Mouse (Mus musculus): ENCODE results near the gene Pgm3. TPM values are rescaled to one million over a fixed set of nuclear protein-coding genes. Genes with fewer than 3 reads are reported as not detected.
"Not testable (repeated sequence)": the region's sequence is repeated elsewhere in the genome, so short reads cannot be mapped to it uniquely, and the experiment has no call there.

Pgm3 gene
- total RNA-seq (2021) = 10 to 100 TPM; 17.5 to 17.6 TPM

- peak; percentile 88 to 90 for DNase-seq (ENCODE audit: extremely low spot score in 1 of 2, low spot score in 1 of 2)
These were observed at the start of gene Pgm3, which contains the start of gene Rwdd2a for GRCm38 (mm10) chr9:86571540-86572135. Pgm3 (minus strand) TSS chr9:86571842. Rwdd2a (plus strand) TSS chr9:86571991.

DNA sequence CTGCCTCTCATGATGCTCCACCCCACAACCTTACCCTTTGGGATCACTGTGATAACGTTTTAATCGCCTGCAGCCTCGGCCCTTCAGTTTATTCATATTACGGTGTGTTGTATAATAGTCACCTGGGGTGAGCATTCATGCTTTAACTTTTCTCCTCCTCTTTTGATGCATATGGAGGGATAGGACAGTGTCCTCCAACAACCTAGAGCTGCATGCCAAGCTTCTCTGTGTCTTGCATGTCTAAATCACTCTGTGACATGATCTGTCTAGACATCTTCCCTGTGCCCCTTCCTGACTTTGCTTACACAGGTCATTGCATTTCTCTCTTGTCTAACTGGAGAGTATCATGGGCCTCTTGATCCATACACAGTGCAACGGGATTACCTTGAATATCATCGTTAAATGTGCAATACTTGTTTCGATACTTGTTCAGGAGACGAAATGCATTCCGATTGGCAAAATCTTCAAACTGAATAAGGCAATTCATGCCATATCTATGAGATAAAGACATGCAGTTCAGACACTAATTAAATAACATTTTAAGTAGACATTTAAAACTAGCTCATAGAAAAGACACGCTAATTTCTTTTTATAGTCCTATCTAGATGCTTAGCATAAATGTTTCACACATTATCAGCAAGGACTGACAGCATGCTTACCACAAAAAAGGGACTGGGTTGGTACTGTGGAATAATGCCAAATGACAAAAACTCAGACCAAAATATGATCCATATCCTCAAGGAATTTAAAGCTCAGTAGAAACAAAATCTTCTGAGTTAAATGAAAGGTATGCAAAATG, 47.9 kb upstream of the Pgm3 start:
- DNase-seq (ENCODE audit: extremely low spot score in 1 of 2, low spot score in 1 of 2) = no peak

DNA sequence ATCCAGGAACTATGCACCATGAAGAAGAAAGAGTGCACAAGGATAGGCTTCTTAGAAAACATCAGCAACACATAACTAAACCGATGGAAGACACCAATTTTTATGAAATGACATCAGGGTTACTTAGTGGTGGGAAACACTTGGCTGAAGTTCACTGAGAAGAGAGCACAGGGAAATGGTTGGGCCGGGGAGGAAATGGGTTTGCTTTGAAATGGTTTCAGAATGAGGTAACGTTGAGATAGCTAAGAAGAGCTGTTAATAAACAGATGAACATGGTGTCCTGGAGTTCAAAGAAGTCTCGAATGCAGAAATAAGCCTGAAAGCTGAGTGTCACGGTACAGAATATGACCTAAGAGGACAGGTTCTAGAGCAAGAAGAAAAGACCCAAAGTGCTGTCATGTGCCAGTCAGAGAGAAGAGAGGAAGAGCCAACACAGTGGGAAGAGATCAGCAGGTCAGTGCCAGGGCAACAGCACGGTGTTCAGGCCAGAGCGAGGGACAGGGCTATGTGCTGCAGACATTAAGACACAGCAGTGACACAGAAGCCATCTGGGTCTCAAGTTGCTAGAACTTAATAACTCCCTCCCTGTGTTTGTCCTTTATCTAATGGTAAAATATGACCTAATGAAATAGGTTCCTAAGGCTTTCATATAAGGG, 46.3 kb upstream of the Pgm3 start:
- no peak for DNase-seq (ENCODE audit: extremely low spot score in 1 of 2, low spot score in 1 of 2)

GRCm38 (mm10) chr9:86615765-86616164, 44.1 kb upstream of the Pgm3 start:
- DNase-seq (ENCODE audit: extremely low spot score in 1 of 2, low spot score in 1 of 2) = no peak

- no peak for DNase-seq (ENCODE audit: extremely low spot score in 1 of 2, low spot score in 1 of 2)
These were observed 40.4 kb upstream of the Pgm3 start for GRCm38 (mm10) chr9:86612091-86612490.

DNA sequence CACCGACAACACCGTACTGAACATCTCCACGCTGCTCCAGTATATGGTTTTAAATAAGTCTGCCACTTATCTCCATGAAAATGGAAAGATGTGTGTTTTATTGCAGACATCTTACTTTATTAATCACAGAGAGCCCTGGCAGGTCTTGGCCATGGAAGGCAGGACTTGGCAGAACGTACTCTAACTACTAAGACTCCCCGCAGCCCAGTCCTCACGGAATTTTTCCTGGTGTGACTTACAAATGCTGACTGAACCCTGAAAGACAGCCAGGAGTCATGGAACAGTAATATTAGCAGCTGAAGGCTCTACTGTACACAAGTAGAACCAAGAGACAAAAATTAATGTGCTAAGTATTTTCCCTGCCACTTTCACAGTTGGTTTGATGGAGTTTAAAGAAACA, 34.1 kb upstream of the Pgm3 start:
- no peak for DNase-seq (ENCODE audit: extremely low spot score in 1 of 2, low spot score in 1 of 2)

GRCm38 (mm10) chr9:86599723-86600303, 28.2 kb upstream of the Pgm3 start:
- DNase-seq (ENCODE audit: extremely low spot score in 1 of 2, low spot score in 1 of 2) = no peak

- not testable (repeated sequence) for DNase-seq (ENCODE audit: extremely low spot score in 1 of 2, low spot score in 1 of 2)
These were observed 25.3 kb upstream of the Pgm3 start for GRCm38 (mm10) chr9:86596983-86597382.

GRCm38 (mm10) chr9:86594357-86594767, 22.7 kb upstream of the Pgm3 start:
- DNase-seq (ENCODE audit: extremely low spot score in 1 of 2, low spot score in 1 of 2) = not testable (repeated sequence)

GRCm38 (mm10) chr9:86592676-86593668, 21.3 kb upstream of the Pgm3 start:
- no peak for DNase-seq (ENCODE audit: extremely low spot score in 1 of 2, low spot score in 1 of 2)

- no peak for DNase-seq (ENCODE audit: extremely low spot score in 1 of 2, low spot score in 1 of 2)
These were observed 15.6 kb upstream of the Pgm3 start for GRCm38 (mm10) chr9:86587019-86587795.

- peak; percentile 44 to 72 for DNase-seq (ENCODE audit: extremely low spot score in 1 of 2, low spot score in 1 of 2)
These were observed 12.1 kb upstream of the Pgm3 start for GRCm38 (mm10) chr9:86583740-86584139.

GRCm38 (mm10) chr9:86579657-86580056, 8.0 kb upstream of the Pgm3 start:
- no peak for DNase-seq (ENCODE audit: extremely low spot score in 1 of 2, low spot score in 1 of 2)

GRCm38 (mm10) chr9:86575178-86575577, 3.5 kb upstream of the Pgm3 start:
- DNase-seq (ENCODE audit: extremely low spot score in 1 of 2, low spot score in 1 of 2) = no peak

- DNase-seq (ENCODE audit: extremely low spot score in 1 of 2, low spot score in 1 of 2) = no peak
These were observed 2.1 kb upstream of the Pgm3 start for GRCm38 (mm10) chr9:86573616-86574303.

- peak; percentile 53 to 88 for DNase-seq (ENCODE audit: extremely low spot score in 1 of 2, low spot score in 1 of 2)
These were observed 1.1 kb upstream of the Pgm3 start for GRCm38 (mm10) chr9:86572636-86573291.

GRCm38 (mm10) chr9:86572196-86572595, 554 bp upstream of the Pgm3 start:
- no peak for DNase-seq (ENCODE audit: extremely low spot score in 1 of 2, low spot score in 1 of 2)

DNA sequence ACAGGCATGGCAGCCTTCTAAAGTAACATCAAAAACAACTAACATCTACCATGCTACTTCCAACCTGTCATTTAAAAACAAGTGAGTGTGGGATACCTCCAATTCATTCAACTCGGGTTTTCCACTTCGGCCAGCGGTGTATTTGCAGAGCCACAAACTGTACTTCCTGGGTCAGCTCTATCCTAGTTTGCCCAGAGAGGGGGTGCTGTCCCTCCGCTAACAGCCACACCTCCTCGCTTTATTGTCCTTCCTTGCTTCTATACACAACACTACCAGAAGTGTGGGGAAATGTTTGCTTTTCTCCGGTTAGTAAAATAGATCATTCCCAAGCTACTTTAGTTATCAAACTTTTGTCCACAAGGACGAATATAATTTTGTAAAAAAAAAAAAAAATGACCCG, 696 bp downstream of the Pgm3 start:
- no peak for DNase-seq (ENCODE audit: extremely low spot score in 1 of 2, low spot score in 1 of 2)
